Mouse (Mus musculus): ENCODE data around the gene Wwc1. TPM values are rescaled to one million over a fixed set of nuclear protein-coding genes. Genes with fewer than 3 reads are reported as not detected.
"Not testable (repeated sequence)": the region's sequence is repeated elsewhere in the genome, so short reads cannot be mapped to it uniquely, and the experiment has no call there.

Gene Wwc1
- polyA plus RNA-seq, 1 experiment from 2014 or later, result 4.8 TPM

- not testable (repeated sequence) for H3K36me3 ChIP-seq (replicated peaks; ENCODE audit: control insufficient read depth, insufficient read depth, low read depth, low read length); DNase-seq (ENCODE audit: low spot score); H3K9me3 ChIP-seq (replicated peaks; ENCODE audit: control insufficient read depth, low read length); H3K4me1 ChIP-seq (ENCODE audit: control insufficient read depth, insufficient read depth, low read length); H3K27me3 ChIP-seq (ENCODE audit: control insufficient read depth, insufficient read depth, low read length); ATAC-seq (replicated peaks; ENCODE audit: insufficient number of reproducible peaks, low FRiP score, low TSS enrichment, low read depth); H3K4me3 ChIP-seq (ENCODE audit: low read depth, low read length); H3K9ac ChIP-seq (replicated peaks; ENCODE audit: low read length); H3K4me2 ChIP-seq (ENCODE audit: low read depth, low read length); H3K27ac ChIP-seq (replicated peaks; ENCODE audit: low read depth, low read length)
- 82% methylated on average over 4 of the region's 4 CpGs for WGBS
These were observed 137.8 kb downstream of the Wwc1 start for GRCm38 (mm10) chr11:35842560-35842959.

DNA sequence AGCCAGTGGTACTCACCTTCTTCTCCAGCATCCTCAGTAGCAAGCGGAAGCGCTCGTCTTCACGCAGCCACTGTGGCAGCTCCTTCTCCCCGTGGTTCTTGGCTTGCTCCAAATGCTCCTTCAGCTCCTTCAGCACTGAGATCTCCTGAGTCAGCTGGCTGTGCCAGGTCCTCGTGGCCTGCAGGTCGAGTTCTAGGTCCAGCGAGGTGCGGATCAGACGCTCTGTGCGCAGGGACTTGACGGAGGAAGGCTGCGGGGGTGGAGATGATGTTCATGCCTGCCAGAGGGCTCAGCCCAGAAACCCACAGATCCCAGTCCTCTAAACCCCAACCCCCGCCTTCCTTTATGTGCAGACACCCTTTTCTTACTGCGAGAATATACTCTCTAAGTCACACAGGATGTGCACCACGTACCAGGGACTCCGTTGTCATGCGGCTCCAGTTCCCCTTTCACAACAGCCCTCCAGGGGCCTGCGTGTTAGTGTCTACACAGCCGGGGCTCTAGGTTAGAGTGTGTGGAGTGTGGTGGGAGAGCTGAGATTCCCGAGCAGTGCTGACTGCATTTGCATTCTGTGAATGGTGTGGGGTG, 138.5 kb downstream of the Wwc1 start:
- no peak for DNase-seq (ENCODE audit: low spot score)
- H3K36me3 ChIP-seq (replicated peaks; ENCODE audit: control insufficient read depth, insufficient read depth, low read depth, low read length), result no peaks in the 10 kb centered on the region
- no peak for ATAC-seq (replicated peaks; ENCODE audit: insufficient number of reproducible peaks, low FRiP score, low TSS enrichment, low read depth)
- no peaks in the 10 kb centered on the region for H3K27me3 ChIP-seq (ENCODE audit: control insufficient read depth, insufficient read depth, low read length)
- WGBS, result 89% methylated on average over 21 of the region's 21 CpGs
- no peaks in the 10 kb centered on the region for H3K4me1 ChIP-seq (ENCODE audit: control insufficient read depth, insufficient read depth, low read length)
- no peak overlapping the region for H3K4me3 ChIP-seq (ENCODE audit: low read depth, low read length)
- H3K9me3 ChIP-seq (replicated peaks; ENCODE audit: control insufficient read depth, low read length), result no peaks in the 10 kb centered on the region
- H3K4me2 ChIP-seq (ENCODE audit: low read depth, low read length), result no peak overlapping the region
- H3K9ac ChIP-seq (replicated peaks; ENCODE audit: low read length), result no peak overlapping the region
- H3K27ac ChIP-seq (replicated peaks; ENCODE audit: low read depth, low read length), result no peak overlapping the region

DNA sequence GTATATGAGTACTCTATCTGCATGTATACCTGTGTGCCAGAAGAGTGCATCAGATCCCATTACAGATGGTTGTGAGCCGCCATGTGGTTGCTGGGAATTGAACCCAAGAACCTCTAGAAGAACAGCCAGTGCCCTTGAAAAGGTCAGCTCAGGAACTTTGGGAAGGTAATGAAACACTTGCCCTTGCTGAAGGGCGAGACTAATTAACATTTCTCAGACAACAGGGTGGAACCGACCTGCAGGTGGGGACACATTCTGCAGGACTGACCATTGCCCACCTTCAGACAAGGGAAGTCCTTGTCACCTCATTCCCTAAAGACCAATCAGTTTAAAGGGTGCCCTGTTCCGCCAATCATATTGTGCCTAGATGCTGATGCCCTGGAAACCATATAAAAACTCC, 139.5 kb downstream of the Wwc1 start:
- not testable (repeated sequence) for H3K4me3 ChIP-seq (ENCODE audit: low read depth, low read length); H3K4me1 ChIP-seq (ENCODE audit: control insufficient read depth, insufficient read depth, low read length); H3K27me3 ChIP-seq (ENCODE audit: control insufficient read depth, insufficient read depth, low read length); ATAC-seq (replicated peaks; ENCODE audit: insufficient number of reproducible peaks, low FRiP score, low TSS enrichment, low read depth); H3K9me3 ChIP-seq (replicated peaks; ENCODE audit: control insufficient read depth, low read length); DNase-seq (ENCODE audit: low spot score); H3K9ac ChIP-seq (replicated peaks; ENCODE audit: low read length); H3K36me3 ChIP-seq (replicated peaks; ENCODE audit: control insufficient read depth, insufficient read depth, low read depth, low read length); H3K4me2 ChIP-seq (ENCODE audit: low read depth, low read length); H3K27ac ChIP-seq (replicated peaks; ENCODE audit: low read depth, low read length)
- 89% methylated on average over 4 of the region's 4 CpGs for WGBS

DNA sequence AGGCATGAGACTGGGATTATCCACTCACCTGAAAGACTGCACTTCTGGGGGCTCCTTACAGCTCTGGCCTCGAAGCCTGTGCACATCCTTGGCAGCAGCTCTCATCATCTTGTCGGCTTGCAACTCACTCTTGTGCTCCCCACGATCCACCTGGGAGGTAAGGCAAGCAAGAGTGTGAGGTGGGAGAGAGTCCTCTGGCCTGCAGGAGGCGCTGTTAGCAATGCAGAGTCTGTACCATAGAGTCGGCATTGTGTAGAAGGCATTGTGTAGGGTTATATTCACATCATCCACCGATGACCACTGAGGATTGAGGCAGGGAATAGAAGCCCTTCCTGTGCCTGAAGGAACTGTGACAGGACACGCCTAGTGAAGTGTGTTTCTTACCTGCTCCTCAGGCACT, 140.0 kb downstream of the Wwc1 start:
- Histone ChIP-seq H3K9ac (replicated peaks; ENCODE audit: low read length) (no peak overlapping the region), H3K27ac (replicated peaks; ENCODE audit: low read depth, low read length) (no peak overlapping the region), H3K36me3 (replicated peaks; ENCODE audit: control insufficient read depth, insufficient read depth, low read depth, low read length) (no peaks in the 10 kb centered on the region), H3K4me1 (ENCODE audit: control insufficient read depth, insufficient read depth, low read length) (no peaks in the 10 kb centered on the region), H3K9me3 (replicated peaks; ENCODE audit: control insufficient read depth, low read length) (no peaks in the 10 kb centered on the region), H3K27me3 (ENCODE audit: control insufficient read depth, insufficient read depth, low read length) (no peaks in the 10 kb centered on the region), H3K4me2 (ENCODE audit: low read depth, low read length) (no peak overlapping the region), H3K4me3 (ENCODE audit: low read depth, low read length) (no peak overlapping the region)
- WGBS, result 82% methylated on average over 7 of the region's 7 CpGs
- DNase-seq (ENCODE audit: low spot score) (peak; percentile 15), ATAC-seq (replicated peaks; ENCODE audit: insufficient number of reproducible peaks, low FRiP score, low TSS enrichment, low read depth) (no peak)

DNA sequence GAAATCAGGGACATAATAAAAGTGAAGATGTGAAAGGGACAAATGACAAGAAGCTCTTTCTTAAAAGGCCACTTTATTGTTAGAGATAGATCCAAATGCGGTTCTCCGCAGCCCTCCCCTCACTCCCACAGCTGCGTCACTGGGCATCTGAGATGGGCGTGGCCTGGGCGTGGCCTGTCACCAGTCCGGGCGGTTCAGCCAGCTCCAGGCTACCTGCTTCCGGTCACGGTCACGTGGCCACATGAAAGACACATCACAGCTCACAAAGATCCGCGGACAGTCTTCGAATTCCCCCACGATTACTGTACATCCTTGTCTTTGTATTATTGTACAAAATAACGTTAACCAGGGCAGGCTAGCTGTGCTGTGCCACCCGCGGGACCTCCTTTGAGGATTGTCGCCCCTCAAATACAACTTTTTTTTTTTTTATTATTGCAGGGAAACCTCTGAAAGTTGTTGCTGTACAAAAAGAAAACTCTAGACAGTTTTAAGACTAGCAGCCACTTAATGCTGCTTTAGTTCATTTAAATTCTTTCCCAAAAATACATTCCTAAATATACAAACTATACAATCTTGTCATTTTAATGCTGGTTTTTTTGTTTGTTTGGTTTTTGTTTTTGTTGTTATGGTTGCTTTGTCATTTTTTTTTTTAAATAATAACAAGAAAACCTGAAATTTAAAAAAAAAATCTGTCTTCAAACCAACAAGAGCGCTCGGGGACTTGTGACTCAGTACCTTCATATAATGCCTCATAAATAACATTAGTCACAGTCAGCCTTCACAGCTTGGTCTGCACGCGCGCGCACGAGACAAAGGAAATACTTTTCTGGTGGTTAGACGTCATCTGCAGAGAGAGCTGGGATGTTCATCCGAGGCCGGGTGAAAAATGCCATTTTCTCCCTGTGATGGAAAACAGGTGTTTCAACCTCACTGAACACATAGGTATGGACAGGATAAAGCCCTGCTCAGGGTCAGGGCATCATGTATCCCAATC, 141.7 kb downstream of the Wwc1 start:
- Histone ChIP-seq H3K4me2 (ENCODE audit: low read depth, low read length) (peak overlapping the region; percentile 40), H3K27ac (replicated peaks; ENCODE audit: low read depth, low read length) (no peak overlapping the region), H3K9ac (replicated peaks; ENCODE audit: low read length) (peak overlapping the region; percentile 43), H3K4me3 (ENCODE audit: low read depth, low read length) (peak overlapping the region; percentile 23), H3K9me3 (replicated peaks; ENCODE audit: control insufficient read depth, low read length) (no peaks in the 10 kb centered on the region), H3K27me3 (ENCODE audit: control insufficient read depth, insufficient read depth, low read length) (no peaks in the 10 kb centered on the region), H3K4me1 (ENCODE audit: control insufficient read depth, insufficient read depth, low read length) (no peaks in the 10 kb centered on the region), H3K36me3 (replicated peaks; ENCODE audit: control insufficient read depth, insufficient read depth, low read depth, low read length) (no peaks in the 10 kb centered on the region)
- 24% methylated on average over 28 of the region's 28 CpGs for WGBS
- peak; percentile 83 for ATAC-seq (replicated peaks; ENCODE audit: insufficient number of reproducible peaks, low FRiP score, low TSS enrichment, low read depth)
- peak; percentile 93 for DNase-seq (ENCODE audit: low spot score)

GRCm38 (mm10) chr11:35837156-35838126, 142.9 kb downstream of the Wwc1 start:
- Histone ChIP-seq H3K27ac (replicated peaks; ENCODE audit: low read depth, low read length) (no peak overlapping the region), H3K27me3 (ENCODE audit: control insufficient read depth, insufficient read depth, low read length) (no peaks in the 10 kb centered on the region), H3K9me3 (replicated peaks; ENCODE audit: control insufficient read depth, low read length) (no peaks in the 10 kb centered on the region), H3K9ac (replicated peaks; ENCODE audit: low read length) (no peak overlapping the region), H3K4me2 (ENCODE audit: low read depth, low read length) (no peak overlapping the region), H3K4me3 (ENCODE audit: low read depth, low read length) (no peak overlapping the region), H3K36me3 (replicated peaks; ENCODE audit: control insufficient read depth, insufficient read depth, low read depth, low read length) (no peaks in the 10 kb centered on the region), H3K4me1 (ENCODE audit: control insufficient read depth, insufficient read depth, low read length) (no peaks in the 10 kb centered on the region)
- WGBS, result 79% methylated on average over 5 of the region's 5 CpGs
- no peak for DNase-seq (ENCODE audit: low spot score)
- ATAC-seq (replicated peaks; ENCODE audit: insufficient number of reproducible peaks, low FRiP score, low TSS enrichment, low read depth), result no peak

- Histone ChIP-seq H3K4me2 (ENCODE audit: low read depth, low read length) (peak within 1 kb of the TSS; percentile 64), H3K9me3 (replicated peaks; ENCODE audit: control insufficient read depth, low read length) (no peaks in the 10 kb centered on the region), H3K9ac (replicated peaks; ENCODE audit: low read length) (peak within 1 kb of the TSS; percentile 86), H3K27ac (replicated peaks; ENCODE audit: low read depth, low read length) (no peak within 1 kb of the TSS), H3K4me3 (ENCODE audit: low read depth, low read length) (peak within 1 kb of the TSS; percentile 96), H3K36me3 (replicated peaks; ENCODE audit: control insufficient read depth, insufficient read depth, low read depth, low read length) (no peaks in the 10 kb centered on the region), H3K27me3 (ENCODE audit: control insufficient read depth, insufficient read depth, low read length) (no peaks in the 10 kb centered on the region), H3K4me1 (ENCODE audit: control insufficient read depth, insufficient read depth, low read length) (no peaks in the 10 kb centered on the region)
- 2% methylated on average over 46 of the region's 46 CpGs for WGBS
- DNase-seq (ENCODE audit: low spot score), result peak; percentile 97
- peak; percentile 72 for ATAC-seq (replicated peaks; ENCODE audit: insufficient number of reproducible peaks, low FRiP score, low TSS enrichment, low read depth)
These were observed 146.1 kb downstream of the Wwc1 start, which contains the start of gene Rars for GRCm38 (mm10) chr11:35834022-35834760. TSS of gene Rars (minus strand) at chr11:35834506.
